Mouse (Mus musculus): ENCODE results near the gene Fosl1.

Fosl1 gene

DNA sequence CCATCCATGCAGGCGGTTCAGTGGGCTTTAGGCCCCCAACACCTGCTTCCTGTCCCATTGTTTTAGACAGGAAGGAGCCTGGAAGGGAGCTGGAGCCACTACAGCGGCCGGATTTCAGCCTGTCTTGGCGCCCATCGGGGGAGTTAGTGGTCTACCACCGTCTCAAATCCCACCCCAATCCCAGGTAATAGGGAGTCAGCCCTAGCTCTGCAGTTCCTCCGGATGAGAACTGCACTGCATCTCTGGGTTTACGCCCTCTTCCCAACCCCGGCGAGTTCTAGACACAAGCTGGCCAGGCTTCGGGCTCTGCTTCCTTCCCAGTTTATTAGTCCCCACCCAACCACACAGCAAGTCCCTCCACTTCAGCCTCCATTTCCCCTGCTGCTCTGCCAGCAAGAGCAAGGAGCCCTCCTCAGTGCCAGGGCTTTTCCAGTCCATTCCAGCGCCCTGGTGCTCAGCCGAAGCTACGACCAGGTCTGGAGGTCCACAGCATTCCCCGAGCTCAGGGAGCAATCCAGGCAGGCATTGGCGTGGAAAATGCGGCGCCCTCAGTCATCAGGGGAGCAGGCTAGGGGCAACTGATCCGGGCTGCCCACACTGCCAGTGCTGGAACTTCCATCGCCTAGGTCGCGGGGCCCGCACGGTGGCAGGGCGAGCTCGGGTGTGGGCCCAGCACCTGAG lies 9.0 kb downstream of the Fosl1 start:
- DNase-seq (ENCODE audit: extremely low read depth, insufficient read length, low spot score) = no peak

DNA sequence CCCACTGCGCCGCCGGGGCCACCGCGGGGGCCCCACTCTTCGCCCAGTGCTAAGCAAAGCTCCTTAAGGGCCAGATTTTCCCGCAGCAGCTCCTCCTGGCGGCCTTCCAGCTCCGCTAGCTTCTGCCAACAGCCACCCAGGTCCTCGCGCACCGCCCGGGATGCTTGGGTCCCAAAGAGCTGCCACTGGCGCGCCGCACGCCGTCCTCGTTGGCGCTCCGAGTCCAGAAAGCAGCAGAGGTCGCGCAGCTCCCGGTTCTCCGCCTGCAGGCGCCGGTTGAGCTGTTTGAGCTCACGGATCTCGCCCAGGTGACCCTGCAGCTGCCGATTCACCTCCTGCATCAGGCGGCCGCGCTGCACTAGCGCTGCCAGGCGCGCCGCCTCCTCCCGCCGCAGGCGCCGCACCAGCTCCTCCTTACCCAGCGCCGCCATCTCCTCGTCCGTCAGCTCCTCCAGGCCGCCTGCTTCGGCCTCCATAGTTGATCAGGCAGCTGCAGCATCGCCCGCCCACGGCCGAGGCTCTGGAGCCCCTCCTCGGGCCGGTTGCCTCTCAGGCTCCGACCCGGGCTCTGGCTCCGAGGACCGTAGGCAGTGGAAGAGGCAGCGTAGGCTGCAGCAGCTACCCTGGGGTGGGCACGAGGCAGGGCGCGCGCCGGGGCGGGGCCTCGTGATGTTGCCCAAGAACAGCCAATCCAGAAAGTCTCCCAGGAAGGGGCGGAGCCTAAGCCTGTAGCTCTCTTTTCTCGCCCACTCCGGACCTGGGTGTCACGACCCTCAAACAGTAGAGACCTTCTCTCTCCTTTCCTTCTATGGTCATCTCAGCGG lies 9.8 kb downstream of the Fosl1 start:
- DNase-seq (ENCODE audit: extremely low read depth, insufficient read length, low spot score) = peak; percentile 91

DNA sequence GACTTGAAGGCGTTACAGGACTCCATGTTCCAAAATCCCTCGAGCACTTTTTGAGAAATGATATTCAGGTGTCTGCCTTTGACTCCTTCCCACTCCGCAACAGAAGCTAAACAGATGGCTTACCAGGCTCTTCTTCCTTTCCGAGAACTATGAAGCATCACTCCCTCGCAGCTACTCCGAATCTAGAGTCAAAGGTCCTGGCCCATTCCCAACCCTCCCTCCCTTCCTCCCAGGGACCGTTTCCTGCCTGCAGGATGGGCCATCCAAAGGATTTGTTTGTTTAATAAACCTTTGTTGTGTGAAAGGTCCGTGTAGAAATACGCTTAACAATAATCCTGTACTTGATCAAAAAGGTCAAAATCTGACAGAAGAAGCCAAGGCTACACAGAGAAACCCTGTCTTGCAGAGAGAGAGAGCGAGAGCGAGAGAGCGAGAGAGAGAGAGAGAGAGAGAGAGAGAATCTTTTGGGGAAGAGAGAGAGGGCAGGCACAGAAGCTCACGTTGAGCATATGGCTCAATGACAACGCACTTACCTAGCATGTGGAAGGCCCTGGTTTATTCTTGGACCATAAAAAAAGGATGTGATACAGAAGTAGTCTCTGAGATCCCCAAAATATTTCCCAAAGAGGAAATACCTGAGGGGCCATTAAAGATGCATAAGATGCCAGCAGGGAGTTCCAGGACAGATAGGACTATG lies 10.5 kb downstream of the Fosl1 start, which contains the start of gene Ccdc85b:
Gene Ccdc85b, minus strand, starts transcription at position 149 of the 697 bp plus-strand sequence.
- no peak for DNase-seq (ENCODE audit: extremely low read depth, insufficient read length, low spot score)

DNA sequence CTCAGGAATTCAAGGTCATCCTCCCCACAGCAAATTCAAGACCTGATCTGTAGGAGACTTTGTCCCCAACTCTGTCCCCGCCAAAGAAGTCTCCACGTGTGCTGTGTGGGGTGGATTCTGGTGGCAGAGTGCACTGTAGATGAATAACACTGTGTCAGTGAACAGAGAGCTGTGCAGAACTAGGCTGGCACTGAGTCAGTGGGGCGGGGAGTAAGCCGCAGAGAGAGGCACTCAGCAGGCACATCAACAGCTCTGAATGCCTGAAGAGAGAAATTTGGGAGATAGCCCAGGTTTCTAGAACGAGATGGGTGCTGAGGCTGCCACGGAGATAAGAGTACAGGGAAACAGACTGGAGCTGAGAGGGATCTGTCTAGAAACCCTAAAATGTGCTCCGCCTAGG lies 11.7 kb downstream of the Fosl1 start:
- no peak for DNase-seq (ENCODE audit: extremely low read depth, insufficient read length, low spot score)

DNA sequence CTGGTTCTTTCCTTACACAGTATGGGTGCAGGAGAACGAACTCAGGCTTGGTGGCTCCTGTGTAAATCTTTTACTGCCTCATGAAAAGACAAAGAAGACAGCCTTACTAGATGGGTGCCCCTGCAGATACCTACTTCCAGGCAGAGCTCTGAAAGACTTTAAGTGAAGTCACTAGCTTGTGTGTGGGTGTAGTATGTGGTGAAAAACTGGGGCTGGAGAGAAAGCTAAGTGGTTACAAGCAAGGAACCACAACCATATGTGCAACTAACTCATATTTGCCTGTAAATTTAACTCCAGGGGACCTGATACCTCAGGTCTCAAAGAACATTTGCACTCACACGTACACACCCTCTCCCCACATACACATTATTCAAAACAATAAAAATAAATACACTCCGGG lies 12.5 kb downstream of the Fosl1 start:
- no peak for DNase-seq (ENCODE audit: extremely low read depth, insufficient read length, low spot score)

DNA sequence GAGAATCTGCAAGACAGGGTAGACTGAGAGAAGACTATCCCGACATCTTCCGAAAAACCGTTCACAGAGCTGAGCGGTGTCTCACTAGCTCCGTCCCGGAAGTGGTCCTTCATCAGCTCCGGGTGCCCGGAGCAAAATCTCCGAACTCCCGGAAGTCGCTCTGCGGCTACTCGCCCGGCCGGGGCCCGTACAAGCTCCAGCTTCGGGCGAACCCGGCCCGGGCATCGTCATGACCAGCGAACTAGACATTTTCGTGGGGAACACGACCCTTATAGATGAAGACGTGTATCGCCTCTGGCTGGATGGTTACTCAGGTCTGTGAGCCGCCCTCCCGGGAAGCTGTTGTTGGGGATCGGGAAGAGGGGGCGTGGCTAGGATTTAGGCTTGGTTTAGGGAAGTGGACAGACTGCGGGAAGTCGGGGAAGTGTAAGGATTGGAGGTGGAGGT lies 13.1 kb downstream of the Fosl1 start, which contains the start of gene Fibp:
Gene Fibp, plus strand, starts transcription at position 151 of the 447 bp plus-strand sequence.
- DNase-seq (ENCODE audit: extremely low read depth, insufficient read length, low spot score) = peak; percentile 91

DNA sequence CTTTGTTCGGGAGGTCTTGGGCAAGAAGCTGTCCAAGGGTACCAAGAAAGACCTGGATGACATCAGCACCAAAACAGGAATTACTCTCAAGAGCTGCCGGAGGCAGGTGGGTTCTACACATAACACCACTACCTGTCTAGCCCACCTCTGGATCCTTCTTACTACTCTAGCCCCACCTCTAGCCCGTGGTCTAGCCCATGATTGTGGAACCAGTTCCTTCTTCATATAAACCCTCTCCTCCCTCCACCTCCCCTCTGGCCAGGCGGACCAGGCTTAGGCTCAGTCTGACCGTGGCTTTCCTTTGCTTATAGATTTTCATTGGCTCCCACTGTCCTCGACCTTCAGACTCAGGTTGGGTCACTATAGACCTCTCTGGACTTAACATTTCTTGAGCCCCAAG lies 14.1 kb downstream of the Fosl1 start:
- no peak for DNase-seq (ENCODE audit: extremely low read depth, insufficient read length, low spot score)

DNA sequence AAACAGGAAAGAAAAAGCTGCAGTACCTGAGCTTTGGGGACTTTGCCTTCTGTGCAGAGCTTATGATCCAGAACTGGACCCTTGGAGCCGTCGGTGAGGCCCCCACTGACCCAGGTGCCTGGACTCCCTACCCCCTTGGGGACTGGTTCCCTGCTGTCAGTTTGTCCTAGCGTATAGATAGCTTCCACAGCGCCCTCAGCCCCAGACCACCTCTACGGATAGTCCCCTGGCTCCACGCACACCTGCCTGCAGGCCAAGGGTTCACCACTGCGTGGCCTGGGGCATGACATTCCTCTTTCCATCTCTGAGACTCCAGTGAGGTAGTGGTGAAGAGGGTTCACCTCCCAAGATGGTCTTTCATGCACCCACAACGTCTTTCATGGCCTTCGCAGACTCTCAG lies 15.9 kb downstream of the Fosl1 start:
- no peak for DNase-seq (ENCODE audit: extremely low read depth, insufficient read length, low spot score)

DNA sequence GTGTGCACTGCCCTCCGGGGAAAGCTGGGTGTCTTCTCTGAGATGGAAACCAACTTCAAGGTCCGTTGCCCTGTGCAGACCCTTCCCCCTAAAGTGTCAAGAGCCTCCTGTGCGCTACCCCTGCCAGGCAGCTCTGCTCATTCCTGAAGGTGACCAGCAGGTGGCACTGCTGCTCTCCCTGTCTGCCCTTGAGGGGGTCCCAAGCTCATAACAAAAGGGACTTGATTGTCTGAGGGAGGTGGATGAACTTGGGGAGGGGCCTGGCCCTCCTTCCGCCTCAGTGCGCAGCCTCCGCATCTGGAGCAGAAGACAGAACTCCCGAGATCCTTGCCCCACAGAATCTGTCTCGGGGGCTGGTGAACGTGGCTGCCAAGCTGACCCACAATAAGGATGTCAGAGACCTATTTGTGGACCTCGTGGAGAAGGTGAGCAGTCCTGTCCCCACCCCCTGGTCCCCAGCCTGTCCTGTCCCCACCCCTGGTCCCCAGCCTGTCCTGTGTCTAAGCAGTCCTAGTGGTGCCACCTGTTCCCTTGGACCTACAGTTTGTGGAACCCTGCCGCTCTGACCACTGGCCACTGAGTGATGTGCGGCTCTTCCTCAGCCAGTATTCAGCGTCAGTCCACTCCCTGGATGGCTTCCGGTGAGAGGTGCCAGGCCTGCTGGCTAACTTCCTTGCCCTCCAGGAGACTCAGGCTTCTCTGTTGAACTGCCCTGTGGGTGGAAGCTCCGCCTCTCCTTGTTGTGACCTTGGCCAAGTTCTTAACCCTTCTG lies 16.6 kb downstream of the Fosl1 start:
- no peak for DNase-seq (ENCODE audit: extremely low read depth, insufficient read length, low spot score)

DNA sequence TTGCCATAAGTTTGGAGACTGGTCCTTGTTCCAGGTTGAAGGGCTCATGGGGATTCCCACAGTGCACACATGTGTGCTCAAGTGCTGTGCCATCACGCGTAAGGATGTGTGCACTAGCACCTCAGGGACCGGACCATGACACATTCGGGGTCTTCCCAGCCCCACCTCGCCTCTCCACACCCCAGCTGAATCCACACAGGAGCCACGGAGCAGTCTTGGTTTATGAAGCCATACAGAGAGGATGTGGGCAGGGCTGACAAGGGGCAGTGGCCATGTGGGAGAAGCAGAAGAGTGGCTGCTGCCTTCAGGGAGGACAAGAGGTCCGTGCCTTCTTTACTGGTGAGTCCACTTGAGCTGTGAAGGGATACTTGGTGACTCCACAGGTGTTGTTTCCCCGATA lies 17.7 kb downstream of the Fosl1 start:
- DNase-seq (ENCODE audit: extremely low read depth, insufficient read length, low spot score) = no peak

DNA sequence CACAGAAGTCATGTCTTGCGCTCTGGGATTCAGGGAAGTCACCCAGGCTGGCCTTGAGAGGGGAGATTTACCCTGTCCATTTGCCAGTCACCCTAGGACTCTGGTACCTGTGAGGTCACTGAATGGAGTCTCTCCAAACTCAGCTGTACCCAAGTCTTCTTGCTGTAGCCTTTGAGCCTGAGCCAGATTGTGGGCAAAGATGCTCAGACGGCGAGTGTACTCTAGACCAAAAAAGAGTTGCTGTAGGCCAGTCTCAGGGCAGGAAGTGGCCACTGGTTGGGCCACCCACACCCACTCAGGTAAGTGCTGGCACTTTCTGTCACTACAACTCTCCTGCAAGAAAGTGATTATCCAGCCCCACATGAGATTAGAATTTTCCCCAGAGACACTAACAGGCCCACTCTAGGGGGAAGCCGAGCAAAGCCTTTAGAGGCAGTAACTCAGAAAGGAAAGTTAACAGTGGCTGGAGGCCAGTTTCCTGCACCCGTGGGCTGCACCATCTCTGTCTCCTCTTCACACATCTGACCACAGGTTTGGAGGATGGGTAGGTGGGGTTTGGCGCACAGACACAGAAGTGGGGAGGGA lies 19.7 kb downstream of the Fosl1 start:
- no peak for DNase-seq (ENCODE audit: extremely low read depth, insufficient read length, low spot score)

DNA sequence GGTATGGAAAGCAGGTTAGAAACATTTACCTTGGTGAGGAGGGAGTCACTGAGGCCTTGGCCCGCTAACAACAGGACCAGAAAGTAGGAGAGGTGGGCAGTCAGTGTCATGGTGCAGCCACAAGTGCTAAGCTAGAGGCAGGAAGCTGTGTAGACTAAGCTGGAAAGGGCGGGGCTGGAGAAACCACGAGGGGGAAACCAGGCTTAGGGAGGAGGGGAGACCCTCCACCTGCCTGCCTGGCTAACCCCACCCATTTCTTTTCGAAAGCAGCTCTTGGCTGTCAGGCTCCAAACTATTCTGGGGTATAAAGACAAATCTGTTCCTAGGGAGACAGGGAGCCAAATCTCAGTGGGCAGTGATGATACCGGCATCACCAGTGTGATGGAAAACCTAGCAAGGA lies 21.0 kb downstream of the Fosl1 start, which contains the start of gene Ctsw:
Gene Ctsw, minus strand, starts transcription at position 134 of the 400 bp plus-strand sequence.
- no peak for DNase-seq (ENCODE audit: extremely low read depth, insufficient read length, low spot score)

DNA sequence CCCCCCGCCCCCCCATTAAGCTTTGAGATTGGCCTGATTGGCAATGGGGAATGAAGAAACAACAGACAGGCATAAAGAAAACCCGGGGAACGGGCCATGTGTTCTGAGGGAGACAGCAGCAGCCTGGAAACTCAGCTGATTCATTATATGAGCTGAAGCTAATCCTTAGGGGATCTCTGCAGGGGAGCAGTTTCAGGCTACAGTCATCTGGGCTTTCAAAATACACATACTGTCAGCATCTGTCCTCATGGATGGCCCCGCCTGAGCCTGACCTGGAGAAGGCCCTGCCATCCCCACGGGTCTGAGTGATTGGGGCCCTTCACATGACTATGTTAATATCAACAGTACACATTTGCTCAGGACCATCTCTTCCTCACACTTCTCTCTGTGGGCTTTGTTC lies 24.5 kb downstream of the Fosl1 start:
- DNase-seq (ENCODE audit: extremely low read depth, insufficient read length, low spot score) = no peak

DNA sequence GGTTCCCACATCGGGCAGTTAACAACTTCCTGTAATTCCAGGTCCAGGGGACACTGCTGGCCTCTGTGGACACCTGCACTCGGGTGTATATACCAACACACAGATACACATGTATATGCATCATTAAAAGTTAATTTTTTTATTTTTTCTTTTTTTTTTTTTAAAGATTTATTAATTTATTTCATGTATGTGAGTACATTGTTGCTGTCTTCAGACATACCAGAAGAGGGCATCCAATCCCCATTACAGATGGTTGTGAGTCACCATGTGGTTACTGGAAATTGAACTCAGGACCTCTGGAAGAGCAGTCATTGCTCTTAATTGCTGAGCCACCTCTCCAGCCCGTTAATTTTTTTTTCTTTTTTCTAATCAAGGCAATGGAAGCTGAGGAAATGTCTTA lies 25.5 kb downstream of the Fosl1 start:
- no peak for DNase-seq (ENCODE audit: extremely low read depth, insufficient read length, low spot score)

DNA sequence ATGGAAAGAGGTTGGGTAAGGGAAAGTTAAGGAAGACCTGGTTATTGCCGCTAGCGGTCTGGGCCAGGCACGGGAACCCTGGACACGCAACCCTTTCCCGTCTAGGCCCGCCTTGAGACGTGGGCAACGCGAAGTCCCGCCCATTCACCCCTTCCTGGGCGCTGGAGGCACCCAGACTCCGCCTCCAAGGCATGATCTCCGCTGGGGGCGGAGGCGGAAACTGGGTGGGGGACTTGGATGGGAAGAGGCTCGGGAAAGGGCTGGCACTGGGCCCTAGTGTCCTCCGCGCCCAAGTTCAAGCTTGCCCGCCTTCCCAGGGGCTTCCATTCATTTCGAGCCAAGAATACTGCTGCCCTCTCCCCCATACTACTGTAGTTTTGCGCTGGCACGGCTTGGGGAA lies 26.4 kb downstream of the Fosl1 start, which contains the start of gene Efemp2:
Gene Efemp2, plus strand, starts transcription at position 235 of the 400 bp plus-strand sequence.
- DNase-seq (ENCODE audit: extremely low read depth, insufficient read length, low spot score) = peak; percentile 93

DNA sequence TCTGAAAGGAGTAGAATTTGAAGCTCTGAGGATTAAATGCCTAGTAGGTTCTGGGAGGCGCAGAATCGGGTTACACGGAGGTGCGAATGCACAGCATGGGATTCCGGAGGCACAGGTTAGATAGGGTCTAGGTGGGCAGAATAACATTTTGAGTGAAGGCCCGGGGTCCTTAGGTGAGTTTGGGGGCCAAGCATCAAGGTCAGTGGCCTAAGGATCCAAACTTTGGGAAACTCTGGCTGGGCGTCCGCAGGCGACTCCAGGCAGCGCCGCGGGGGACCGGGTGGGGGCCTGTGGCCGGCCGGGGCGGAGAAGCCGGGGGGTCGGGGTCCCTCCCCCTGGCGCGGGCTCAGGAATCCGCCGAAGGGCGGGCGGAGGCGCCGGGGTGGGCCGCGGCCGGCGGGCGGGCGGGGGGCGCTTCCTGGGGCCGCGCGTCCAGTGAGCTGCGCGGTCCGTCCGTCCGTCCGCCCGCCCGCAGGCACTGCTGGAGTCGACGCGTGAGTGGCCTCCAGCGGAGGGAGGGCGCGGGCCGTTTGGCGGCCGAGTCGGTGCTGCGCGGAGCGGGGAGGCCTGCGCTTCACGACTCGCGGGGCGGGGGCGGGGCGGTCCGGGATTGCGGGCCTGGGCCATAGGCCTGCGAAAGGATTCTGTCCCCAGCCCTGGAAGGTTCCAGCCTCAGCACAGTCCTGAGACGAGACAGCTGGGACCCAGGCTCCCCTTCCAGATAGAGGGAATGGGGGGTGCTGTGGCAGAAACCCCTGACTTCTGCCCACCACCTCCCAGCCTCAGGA lies 27.1 kb downstream of the Fosl1 start:
- peak; percentile 72 for DNase-seq (ENCODE audit: extremely low read depth, insufficient read length, low spot score)

DNA sequence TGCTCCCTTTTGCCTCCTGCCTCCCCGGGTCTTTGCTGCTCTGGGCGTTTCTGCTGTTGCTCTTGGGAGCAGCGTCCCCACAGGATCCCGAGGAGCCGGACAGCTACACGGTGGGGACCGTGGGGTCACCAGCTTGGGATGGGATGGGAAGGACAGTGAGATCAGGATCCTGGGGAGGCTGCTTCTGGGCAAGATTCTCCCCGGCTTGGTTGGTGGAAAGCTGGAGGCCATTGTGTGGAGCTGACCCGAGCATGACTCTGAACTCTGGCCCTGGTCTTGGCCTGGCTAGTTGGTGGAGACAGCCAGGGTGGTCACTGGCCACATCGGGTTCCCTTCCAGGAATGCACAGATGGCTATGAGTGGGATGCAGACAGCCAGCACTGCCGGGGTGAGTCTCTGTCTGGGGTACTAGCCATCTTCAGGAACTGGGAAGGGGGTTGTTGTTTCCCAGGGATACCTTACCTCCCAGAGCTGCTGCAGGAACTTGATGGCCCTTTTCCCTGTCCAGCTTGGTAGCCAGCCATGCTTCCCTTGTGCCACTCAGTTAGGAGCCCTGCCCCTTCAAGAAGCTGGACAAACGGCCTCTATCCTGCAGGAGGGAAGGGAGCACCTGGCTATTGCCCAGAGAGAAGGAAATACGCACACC lies 27.8 kb downstream of the Fosl1 start:
- peak; percentile 71 for DNase-seq (ENCODE audit: extremely low read depth, insufficient read length, low spot score)

DNA sequence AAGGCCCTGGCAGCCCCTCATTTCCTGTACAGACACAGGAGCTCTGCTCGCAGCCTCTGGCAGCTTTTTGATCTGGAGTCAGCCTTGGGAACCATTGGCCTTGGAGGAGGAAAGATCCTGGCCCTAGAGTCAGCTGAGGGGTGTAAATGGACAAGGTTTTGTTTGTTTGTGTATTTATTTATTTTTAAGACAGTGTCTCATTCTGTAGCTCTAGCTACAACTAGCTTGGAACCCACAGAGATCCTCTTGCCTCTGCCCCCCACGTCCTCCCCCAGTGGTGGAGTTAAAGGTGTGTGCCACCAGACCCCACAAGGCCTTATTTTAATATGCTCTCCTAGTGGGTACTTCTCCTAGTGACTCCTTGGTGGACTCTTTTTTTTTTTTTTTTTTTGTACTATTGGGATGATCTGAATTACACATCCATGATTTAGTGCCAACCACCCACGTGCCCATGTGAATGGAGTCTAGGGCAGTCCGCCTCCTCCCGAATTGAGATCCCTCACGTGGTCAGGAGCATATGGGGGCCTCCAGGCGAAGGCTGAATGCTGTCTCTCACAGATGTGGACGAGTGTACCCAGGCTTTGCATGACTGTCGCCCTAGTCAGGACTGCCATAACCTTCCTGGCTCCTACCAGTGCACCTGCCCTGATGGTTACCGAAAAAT lies 29.8 kb downstream of the Fosl1 start:
- no peak for DNase-seq (ENCODE audit: extremely low read depth, insufficient read length, low spot score)

Data from 3134 (cell line).